Mouse (Mus musculus): ENCODE measurements around the gene Gadd45g.
"Not testable (repeated sequence)": the region's sequence is repeated elsewhere in the genome, so short reads cannot be mapped to it uniquely, and the experiment has no call there.

The Gadd45g gene

DNA sequence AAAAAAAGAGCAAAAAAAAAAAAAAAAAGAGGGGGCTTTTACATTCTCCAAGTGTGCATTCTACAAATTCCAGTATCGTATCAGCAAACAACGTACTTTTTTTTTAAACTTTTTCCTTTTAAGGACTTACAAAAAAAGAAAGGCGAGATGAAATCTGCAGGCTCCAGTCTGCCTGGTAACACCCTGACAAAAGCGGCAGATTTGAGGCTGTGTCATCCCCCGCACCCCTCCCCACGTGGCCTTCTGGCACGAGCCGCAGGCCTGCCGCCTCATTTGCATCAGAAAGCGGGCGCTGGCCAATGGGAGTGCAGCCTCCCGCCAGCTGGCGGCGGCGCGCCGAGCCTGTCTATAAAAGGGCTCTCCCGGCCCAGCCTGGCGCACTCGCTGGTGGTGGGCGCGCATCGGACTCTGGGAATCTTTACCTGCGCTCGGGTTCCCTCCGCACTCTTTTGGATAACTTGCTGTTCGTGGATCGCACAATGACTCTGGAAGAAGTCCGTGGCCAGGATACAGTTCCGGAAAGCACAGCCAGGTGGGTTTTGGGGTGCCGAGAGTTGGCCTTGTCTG, at the start of gene Gadd45g:
Gene Gadd45g, plus strand, starts transcription at position 378 of the 567 bp plus-strand sequence.
- peak; percentile 96 for DNase-seq

DNA sequence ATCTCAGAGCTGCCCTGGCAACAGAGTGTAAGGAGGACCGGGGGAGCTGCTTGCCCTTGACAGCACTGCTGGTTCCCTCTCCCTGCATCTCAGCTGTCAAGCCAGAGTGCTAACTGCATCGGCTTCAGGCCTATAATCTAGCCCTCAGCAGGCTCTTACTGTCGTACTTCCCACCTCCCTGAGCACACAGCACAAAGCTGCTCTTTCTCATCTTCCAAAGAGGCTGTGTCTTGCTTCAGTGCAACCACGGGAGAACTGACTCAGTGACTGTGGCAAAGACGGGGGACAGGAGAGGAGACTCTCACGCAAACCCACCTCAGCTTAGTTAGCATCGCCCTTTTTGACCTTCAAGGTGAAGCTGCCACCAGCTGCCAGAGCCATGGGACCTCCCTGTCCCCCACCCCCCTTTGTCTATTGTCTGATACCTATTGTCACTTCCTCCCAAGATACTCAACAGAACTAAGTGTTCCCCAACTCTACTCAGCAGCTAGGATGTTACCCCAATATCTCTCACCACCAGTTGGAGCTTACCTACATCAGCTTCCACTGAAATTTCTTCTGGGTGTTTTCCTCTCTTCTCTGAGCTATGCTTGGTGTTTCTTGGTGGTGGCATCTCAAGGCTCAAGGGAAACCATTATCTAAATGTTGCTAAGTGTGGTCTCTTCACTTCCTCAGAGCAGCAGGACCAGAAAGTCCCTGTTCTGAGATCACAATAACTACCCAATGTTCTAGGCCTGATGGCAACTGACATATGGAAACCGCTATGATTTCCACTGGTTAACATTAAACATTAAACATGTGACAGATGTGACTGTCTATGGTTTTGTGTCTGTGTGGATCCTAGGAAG, 48.4 kb upstream of the Gadd45g start:
- DNase-seq = no peak

DNA sequence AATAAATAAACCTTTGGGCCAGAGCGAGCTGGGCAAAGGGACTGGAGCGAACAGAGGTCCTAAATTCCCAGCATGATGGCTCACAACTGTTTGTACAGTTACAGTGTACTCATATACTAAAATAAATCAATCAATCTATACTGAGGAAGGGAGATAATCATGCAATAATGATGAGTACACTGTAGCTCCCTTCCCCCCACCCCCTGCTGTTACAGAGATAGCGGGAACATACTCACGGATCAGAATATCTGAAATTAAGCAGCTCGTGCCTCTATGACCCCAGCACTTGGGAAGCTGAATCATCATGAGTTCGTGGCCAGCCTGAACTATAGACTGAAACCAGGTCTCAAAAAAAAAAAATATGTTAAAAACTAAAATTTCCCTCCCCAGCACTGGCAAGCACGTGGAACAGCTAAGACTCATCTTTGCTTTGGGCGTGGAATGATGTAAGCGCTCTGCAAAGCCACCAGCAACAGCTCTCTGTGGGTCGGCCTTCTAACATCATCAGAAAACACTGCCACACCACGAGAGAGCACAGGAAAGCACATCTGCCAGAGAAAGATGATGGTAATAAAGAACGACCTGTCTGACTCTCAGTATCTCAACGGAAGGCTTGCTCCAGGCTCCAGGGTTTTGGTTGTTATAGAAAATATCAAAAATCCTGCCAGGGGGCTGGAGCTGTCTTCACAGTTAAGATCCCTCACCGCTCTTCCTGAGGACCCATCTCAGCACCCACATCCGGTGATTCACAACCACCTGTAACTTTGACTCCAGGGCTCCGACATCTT, 46.5 kb upstream of the Gadd45g start:
- DNase-seq = no peak

DNA sequence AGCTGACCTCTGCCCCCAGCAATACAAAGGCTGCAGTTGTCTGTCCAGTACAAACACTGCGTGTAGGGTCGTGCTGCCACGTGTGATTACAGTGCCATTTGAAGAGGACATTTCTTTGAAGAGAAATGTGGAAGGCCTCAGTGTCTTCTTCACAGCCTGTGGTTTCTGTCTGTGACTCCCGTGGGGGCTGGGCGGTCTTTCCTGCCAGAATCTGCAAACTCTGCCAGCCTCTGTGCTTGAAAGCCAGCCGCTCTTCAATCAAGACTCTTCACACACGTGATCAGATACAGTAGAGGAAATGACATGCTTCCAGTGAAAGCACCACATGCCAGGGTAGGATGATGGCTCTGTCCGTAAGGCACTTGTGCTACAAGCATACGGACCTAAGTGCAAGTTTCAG, 45.6 kb upstream of the Gadd45g start:
- peak; percentile 54 for DNase-seq

DNA sequence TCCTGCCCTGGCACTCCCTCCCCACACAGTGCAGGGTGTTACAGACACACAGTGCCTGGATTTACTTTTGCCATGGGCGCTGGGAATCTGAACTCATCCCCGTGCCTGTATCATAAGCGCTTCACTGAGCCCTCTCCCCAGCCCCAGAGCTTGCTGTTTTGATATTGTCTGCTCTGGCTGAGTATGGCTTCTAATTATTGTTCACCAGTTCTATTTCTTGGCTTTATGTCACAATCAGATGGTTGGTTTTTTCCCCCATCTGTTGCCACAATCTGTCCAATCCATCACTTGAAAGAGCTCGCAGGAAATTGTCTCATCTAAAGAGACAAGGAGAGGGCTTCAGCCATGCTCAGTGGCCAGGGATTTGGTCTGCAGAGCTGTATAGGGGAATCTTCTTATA, 40.8 kb upstream of the Gadd45g start:
- DNase-seq = peak; percentile 78

DNA sequence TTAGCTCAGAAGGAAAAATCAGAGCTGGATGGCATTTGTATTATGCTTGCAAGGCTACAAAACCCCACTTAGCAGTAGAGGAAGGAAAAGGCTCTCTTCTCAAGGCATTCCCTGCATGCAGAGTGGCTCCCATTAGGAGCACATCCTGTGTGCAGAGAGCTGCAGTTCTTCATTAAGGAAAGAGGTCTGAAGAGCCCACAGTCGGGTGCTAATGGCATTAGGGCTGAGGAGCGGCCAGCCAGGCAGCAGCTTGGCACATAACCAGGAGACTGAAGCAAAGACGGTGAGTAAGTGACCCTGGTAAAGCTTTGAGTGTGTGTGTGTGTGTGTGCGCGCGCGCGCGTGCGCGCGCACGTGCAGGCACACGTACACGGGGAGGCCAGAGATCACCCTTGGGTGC, 40.3 kb upstream of the Gadd45g start:
- no peak for DNase-seq

DNA sequence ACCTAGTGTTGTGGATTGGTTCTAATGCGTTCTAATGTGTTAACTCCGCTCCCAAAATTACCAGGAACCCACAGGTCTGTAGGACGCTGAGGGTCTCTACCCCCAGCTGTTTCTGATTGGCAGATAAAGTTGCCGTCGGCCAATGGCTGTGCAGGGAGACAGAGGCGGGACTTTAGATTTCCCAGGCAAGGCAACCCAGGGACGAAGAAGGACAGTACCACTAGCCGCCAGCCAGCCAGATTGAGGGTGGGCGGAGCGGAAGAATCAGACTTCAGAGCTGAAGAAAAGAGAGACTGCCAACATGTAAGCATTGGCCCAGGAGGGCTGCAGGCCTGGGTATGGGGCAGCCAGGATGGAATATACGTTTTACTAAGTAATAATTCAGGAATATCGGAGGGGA, 38.3 kb upstream of the Gadd45g start:
- no peak for DNase-seq

DNA sequence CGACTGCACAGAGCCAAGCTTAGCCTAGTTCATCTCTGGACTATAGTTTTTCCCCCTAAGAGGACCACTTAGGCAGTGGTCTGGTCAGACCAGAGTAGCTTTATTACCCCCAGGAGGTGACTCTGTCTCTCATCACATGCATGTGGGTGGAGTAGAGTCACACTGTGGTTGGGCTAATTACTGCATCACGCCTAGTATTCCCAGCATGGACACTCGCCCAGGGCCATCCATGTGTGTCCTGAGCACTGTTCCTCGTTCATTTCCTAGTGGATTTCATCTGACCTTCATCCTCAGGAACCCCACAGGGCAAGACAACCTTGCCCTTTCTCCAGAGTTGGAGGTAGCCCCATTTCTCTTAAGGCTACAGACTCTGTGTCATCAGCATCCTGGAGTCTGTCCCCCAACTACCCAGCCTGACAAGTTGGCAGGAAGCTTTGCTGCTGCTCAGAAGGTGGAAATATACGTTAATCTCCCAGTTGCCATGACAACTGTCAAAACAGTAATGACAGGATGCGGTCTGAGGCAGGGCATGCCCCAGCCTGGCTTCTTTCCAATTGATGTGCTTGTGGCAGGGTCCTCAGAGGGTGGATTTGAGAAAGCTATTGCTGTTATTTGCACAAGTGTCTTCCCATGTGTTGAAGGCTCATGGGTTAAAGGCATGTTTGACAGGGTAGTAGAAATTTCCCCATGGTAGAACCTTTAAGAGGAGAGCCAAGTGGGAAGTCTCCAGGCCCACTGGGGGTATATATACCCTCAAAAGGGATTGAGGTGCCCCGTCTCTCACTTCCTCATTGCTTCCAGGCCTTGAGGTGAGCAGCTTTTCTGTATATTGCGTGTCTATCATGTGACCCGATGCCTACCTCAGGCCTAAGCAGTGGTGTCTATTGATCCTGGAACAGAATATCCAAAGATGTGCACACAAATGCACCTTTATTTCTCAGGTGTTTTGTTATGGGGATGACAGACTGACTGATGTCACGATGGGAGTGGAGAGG, 32.6 kb upstream of the Gadd45g start:
- no peak for DNase-seq

DNA sequence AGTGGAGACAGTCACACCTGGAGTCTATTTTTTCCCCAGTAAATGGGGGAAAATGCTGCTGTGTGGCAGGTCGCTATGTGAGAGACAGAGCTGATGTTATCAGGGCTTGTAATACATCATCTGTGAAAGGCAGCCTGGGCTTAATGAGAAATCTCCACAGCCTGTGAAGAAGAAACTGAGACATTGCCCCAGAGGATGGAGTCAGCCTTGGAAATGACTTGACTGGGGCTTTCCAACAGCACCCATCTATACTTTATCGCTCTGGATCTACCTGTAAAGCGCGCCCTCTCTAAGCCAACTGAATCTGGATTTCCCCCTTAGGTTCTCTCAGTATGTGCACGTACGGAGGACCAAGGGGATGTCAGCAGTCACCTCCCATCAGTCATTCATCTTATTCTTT, 31.8 kb upstream of the Gadd45g start:
- no peak for DNase-seq

DNA sequence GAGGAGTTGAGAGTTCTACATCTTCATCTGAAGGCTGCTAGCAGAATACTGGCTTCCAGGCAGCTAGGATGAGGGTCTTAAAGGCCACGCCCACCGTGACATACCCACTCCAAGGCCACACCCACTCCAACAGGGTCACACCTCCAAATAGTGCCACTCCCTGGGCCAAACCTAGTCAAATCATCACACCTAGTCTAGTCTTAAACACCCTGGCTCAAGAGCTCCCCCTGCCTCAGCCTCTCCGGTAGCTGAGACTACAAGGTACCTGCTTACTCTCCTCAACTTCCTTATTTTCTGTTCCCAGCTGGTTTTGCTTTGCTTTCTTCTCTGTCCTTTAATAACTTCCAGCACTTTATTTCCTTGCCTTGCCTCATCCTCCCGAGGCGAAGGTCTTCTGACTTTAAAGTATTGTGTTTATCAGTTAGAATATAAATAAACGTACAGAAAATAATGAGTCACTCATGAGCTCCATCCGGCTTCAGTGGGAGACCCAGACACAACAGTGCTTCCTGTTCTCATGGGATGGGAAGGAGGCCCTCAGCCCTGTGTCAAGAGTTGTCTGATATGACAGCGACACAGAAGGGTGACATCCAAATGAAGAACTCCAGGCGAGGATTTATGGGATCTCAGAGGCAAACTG, 30.5 kb upstream of the Gadd45g start:
- peak; percentile 34 for DNase-seq

DNA sequence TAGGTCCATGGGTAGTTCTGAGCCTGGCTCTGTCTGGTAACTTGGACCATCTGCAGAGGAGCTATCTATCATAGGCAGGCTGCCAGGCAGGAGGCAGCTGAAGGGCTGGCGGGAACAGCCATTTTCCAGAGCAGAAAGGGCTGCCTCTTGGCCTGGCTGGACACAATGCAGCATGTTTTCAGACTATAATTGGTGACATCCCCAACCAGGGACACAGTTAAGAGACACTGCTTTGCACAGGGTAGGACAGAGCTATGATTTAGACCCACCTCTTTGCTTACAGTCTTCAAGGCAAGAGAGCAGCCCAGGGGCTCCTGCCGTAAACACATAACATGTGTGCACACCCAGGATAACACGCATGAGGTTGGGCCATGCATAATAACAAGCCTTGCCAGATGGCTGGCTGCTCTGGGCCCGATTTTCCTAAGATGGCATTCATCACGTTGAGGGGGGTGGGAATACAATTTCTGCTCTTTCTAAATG, 29.9 kb upstream of the Gadd45g start:
- DNase-seq = peak; percentile 67

DNA sequence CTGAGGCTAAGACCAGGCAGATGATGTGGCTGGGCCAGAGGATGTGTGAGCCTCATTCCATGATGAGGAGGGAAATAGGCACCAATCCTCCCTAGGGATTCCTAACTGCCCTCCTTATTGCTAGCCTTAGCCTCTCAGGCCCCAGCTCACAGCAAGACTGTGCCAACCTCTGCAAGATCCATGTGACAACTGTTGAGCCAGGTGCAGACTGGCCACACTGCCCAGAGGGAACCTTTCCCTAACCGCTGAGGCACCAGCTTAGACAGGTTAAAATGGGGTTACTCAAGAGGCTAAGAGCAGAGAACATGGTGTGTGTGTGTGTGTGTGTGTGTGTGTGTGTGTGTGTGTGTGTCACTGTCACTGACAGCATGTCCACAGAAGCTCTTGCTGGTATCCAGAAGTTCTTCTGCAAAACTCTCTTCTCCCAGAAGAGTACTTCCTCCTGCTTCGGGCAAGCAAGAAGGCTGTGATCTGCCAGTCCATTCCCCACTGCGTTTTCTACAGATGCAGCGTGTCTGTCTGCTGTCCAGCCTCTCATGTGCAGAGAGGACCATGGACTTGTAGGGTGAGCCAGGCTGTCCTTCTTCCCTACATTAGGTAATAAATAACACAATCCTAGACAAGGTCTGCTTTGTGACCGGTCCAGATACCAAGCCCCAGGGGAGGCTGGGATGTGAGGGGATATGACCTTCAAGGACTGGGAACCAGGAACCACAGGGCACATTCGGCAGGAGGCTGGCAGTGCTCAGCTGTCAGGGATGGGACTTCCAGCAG, 28.1 kb upstream of the Gadd45g start:
- DNase-seq = no peak

DNA sequence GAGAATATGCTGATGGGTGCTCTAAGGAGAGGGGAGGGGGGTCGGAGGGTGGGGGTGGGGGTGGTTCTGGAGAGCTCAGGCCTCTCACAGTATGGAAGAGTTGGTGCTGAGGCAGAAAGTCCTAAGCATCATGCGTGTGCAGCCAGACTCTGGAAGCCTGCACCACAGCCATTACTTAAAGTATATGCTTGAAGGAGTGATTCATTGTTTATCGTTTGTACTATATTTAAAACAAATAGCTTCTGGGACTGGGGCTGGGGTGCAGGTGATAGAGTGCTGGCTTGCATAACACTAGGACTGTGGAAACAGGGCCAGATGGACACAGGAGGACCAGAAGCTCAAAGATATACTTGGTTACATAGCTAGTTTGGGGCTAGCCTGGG, 27.5 kb upstream of the Gadd45g start:
- no peak for DNase-seq

DNA sequence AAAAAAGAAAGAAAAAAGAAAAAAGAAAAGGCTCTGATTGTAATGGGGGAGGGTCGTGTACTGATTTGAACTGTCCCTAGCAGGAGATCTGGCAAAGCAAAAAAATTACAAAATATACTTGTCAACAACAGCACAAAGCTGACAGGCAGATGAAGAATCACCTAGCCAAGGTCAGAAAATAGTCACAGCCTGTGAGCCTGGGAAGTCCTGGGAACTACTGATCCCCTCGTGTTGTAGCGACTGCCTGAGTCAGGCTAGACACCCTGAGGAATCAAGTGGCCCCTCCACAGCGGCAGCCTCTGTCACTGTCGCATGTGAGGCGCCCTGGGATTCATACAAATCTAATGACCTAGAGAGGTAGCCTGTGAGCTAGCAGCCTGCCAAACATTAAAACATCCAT, 27.1 kb upstream of the Gadd45g start:
- no peak for DNase-seq

DNA sequence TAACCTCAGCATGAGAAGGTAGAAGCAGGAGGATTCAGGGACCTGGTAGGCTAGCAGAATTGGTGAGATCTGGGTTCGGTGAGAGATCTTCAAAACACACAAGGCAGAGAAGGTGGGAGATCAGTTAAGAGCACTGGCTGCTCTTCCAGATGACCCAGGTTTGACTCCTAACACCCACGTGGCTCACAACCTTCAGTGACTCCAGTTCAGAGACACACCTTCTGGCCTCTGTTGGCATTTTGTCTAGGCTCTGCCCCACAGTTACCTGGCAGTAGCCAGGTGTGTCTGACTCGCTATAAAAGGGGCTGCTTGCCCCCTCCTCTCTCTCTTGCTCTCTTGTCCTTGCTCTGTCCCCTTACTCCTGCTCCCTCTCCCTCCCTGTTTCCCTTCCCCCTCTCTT, 24.5 kb upstream of the Gadd45g start:
- no peak for DNase-seq

DNA sequence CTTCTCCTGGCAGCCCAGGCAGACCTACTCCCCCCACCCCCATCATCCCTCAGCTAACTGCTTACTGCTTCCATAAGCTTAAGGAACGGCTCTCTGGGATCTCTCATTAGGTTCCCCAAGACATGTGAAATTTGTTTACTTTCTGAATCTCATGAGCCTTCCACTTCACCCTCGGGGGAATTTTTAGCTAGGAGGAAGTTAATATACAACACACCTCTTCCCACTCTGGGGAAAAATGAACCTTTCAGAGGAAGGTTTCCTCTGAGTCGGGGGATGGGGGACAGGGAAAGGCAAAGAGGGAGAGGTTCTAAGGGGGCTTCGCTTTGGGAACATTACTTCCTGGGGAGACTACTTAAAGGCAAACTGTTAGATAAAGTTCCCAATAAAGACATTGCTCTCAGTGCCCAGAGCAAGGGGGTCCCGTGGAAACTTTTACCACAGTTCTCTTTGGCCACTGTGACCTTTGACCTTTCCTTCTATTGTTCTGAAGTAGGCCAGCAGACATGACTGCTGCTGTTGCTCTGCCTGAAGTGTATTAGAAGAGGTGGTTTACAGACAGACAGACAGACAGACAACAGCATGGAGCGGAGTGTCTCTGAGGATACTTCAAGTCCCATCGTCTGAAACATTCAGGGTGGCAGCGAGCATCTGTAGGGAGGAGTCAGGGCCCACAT, 22.5 kb upstream of the Gadd45g start:
- no peak for DNase-seq

DNA sequence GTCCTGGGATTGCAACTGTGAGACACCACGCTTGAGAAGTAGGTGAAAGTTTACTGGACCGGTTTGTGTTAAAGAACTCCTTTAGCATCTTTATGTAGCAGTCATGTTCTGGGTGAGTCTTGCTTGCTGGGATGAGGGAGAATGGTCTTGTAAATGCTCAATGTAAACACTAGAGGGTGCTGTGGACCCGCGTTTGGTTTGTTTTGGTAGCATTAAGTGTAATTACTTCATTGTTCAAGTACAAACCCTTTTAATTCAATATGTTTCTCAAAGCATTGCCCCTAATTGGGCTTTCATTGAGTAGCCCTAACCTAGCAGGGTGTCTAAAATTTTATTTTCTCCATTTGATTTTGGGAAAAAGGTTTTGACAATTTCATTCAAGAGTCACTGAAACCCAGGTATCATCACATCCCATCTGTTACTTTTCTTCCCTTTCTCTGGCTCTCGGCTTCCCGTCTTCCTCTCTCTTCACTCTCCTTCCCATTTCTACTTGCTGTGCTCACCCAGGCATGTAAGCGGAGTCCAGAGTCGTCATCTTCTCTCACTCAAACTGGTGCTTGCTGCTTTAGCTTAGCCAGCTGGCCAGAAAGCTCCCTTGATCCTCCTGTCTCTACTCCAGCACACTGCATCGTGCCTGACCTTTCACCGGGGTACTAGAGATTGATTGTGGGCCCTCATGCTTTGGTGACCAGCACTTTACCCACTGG, 15.6 kb upstream of the Gadd45g start:
- no peak for DNase-seq

DNA sequence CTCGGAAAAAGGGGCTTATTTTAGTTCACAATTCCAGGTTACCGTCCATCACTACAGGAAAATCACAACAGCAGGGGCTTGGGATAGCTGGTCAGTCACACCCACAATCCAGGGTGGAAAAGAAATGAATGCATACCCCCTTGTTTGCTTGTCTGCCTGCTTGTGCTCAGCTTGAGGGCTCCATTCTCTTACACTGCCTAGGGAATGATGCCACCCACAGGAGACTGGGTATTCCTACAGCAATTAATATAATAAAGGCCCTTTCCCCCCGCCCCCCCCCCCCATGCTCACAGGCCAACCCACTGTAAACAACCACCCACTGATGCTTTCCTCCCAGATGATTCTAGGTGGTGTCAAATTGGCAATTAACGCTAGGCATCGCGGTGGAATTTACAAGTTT, 14.0 kb upstream of the Gadd45g start:
- no peak for DNase-seq

DNA sequence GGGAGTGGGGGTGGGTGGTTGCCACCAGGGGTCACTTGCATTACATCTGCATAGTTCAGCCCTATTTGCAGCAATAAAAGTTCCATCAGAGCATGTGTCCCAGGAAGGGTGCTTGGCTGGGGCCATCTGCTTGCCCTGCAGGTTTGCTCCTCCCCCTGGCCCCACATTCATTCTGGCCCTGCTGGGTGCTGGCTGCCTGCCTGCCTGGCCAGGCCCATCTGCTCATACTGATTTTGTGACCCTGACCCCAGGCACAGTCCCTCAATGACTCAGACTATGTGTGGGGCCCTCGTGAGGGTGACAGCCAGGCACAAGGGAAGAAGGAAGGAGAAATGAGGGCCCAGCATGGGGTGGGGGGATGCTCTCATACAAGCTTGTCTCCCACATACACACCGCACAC, 12.9 kb upstream of the Gadd45g start:
- DNase-seq = no peak

DNA sequence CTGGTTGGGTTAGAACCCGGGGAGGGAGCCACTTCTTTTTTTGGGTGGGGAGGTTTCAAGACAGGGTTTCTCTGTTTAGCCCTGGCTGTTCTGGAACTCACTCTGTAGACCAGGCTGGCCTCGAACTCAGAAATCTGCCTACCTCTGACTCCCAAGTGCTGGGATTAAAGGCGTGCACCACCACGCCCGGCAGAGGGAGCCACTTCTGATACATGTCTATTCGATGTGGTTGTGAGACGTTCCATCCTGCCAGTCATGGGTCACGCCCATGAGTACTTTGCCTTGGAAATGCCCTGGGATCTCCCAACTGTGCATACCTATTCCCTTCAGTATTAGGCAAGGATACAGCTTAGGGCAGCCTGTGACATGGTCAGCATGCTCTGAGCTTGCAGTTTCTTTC, 12.5 kb upstream of the Gadd45g start:
- DNase-seq = not testable (repeated sequence)

All from layer of hippocampus, adult 9-11 months (tissue).